Mouse (Mus musculus) heart, postnatal 36 days (tissue): ENCODE measurements around the gene Ccdc181. TPM values are rescaled to one million over a fixed set of nuclear protein-coding genes. Genes with fewer than 3 reads are reported as not detected.

Experiments used
- DNase-seq, 2 experiments: peaks; one replicate each; pipeline ENCODE4 v3.0.0; 2021 to 2022
- intact Hi-C: fragments of 180-260 bp; cut with DNase I; formaldehyde crosslinking; loops from one replicate; pipeline ENCODE4 v1.15.1; 2025
- total RNA-seq, 2 experiments: library from RNA; stranded (reverse); gene quantifications; 2 replicates each; pipeline ENCODE4 v1.2.3; 2021

Gene Ccdc181
- total RNA-seq, 2 experiments from 2014 or later = 9.2 to 10.4 TPM

DNA sequence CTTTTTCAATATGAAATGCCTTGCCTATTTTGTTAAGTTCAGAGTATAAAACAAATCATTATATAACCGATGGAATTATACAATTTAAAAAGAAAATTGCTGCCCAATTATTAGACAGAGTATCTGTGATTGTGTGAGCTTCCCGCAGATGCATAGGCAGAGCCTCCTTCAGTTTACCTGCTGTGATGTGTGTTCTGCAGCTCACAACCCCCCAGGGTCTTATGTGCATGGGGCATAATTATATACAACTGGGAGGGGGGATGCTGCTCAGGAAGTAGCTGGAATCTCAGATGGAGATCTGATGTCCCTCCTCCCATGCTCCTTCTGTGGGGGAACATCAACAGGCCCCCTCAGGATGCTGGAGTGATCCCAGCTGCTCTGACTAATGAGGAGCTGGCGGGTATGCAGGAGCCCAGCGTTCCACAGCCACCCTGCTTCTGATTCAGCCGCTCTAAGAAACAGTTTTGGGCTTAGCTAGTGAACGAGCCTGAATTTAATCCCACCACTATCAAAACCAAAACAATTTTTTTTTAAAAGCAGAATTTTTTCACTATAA lies 51.3 kb downstream of the Ccdc181 start:
- no peak for DNase-seq
- intact Hi-C loops = no loop called here

DNA sequence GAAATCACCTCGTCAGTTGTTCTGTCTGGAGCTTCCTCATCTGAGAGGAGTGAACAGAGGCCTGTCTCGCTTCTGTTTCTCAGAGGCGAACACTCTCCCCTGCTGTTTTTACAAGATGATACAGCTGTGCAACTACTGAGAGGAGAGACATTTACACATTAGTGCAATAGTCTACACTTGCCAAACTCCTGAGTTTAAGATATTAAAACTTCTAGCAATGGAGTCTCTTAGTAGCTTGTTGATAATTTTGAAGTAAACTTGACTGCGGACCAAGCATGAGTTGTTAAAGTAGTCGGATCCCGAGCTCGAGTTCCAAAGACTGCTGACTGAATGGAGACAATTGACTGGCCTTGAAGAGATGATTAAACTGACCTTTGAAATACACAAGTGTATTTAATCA lies 52.4 kb downstream of the Ccdc181 start:
- DNase-seq = no peak
- intact Hi-C loops = no loop called here

- DNase-seq = no peak
- intact Hi-C loops = no loop called here
Observed at GRCm38 (mm10) chr1:164332559-164332958, 57.2 kb downstream of the Ccdc181 start.

DNA sequence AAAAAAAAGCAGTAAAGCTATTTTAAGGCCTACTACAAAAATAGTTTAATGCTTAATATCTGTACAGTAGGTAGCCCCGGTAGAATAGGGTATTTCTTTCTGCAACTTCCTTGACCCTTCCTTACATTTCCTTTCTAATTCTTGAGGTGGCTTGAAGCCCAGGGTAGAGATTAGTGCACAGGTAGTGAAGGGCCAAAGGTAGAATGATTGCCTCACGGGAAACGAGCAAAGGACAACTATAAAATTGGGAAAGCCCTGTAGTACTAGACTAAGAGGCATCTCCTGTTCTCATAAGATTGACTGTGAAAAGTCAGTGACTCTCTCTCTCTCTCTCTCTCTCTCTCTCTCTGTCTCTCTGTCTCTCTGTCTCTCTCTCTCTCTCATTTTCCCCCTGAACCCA lies 60.0 kb downstream of the Ccdc181 start:
- no peak for DNase-seq
- intact Hi-C loops = no loop called here

DNA sequence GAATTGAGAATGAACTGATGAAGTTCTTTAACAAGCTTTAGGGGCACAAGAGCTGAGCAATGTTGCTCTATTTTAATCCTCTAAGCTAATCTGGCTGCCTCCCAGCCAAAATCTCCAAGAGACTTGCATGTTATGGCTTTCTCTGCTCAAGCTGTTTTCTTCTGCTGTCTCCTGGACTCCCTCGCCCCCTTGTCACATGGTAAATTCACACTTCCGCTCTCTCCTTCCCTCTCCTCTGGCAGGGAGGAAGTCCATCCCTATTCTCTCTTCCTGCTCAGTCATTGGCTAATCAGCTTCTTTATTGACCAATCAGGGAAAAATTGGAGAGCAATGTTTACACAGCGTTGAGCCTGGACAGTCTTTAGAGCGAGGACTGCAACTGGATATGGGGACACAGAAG lies 60.5 kb downstream of the Ccdc181 start:
- DNase-seq = no peak
- intact Hi-C loops = no loop called here

Other genes starting within 250 kb of the Ccdc181 start
- gene Sele, start 227.4 kb upstream of the Ccdc181 start, total RNA-seq = under 1 TPM; 0.49 to 0.61 TPM
- gene Sell, start 213.6 kb upstream of the Ccdc181 start, total RNA-seq = 1 to 10 TPM in 1 of 2 experiments, under 1 TPM in 1; 1.00 to 1.2 TPM
- 1 to 10 TPM; 1.4 to 2.4 TPM for gene Selp, start 160.3 kb upstream of the Ccdc181 start, total RNA-seq
- gene F5, start 123.7 kb upstream of the Ccdc181 start, total RNA-seq = 1 to 10 TPM; 1.7 to 2.6 TPM
- gene Slc19a2, start 26.5 kb upstream of the Ccdc181 start, total RNA-seq = 1 to 10 TPM; 7.1 to 8.7 TPM
- gene Nme7, start 28.5 kb downstream of the Ccdc181 start, total RNA-seq = 1 to 10 TPM; 5.2 to 5.3 TPM
- 10 to 100 TPM; 24.5 to 24.6 TPM for gene Blzf1, start 31.9 kb downstream of the Ccdc181 start, total RNA-seq
- gene Atp1b1, start 182.8 kb downstream of the Ccdc181 start, total RNA-seq = 100 to 1,000 TPM; 382 to 399 TPM